Mouse (Mus musculus) spleen, adult 18-20 months (tissue): Measurements from ENCODE around the gene Gm12185.
"Not testable (repeated sequence)": the region's sequence is repeated elsewhere in the genome, so short reads cannot be mapped to it uniquely, and the experiment has no call there.

ENCODE experiments used
- DNase-seq, 2 experiments: peaks; one replicate each; pipeline ENCODE4 v3.0.0; 2022; ENCODE audit warnings: mixed read lengths in 2 of 2

Gene Gm12185

DNA sequence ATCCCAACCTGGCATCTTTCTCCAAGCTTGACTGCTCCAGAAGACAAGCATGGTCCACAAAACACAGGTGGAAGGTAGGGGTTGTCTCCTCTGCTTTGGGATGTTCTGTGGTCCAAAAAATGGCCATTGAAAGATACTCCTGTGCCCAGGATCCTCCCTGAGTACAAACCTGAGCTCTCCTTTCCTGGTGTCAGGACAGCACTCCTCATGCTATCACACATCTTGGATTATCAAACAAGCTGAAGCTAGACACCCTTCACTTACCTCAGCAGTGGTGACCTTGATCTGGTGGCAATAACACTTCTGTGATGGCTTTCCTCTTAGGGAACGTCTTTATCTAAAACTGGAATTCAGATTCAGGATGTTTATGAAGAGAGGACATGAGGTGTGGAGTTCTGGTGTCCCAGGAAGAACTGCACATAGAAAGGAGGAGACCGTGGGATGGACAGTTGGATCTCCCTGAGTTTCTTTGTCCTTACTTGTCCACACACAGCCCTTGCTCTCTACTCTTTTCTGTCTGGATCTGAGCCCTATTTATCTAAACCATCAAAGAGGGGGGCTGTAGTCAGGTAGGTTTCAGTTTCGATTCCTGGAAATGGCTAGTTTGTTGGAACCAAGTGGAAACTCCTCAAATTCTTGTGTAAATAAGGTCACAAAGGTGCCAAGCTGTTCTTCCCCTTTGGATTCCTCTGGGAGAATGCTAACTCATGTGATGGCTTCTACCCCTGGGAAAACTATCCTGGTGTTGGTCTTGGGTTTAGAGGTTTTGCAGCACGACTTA lies at the start of gene Gm12185:
Gene Gm12185 (minus strand): TSS at position 487 of the 781 bp plus-strand sequence.
- DNase-seq, result not testable (repeated sequence)

DNA sequence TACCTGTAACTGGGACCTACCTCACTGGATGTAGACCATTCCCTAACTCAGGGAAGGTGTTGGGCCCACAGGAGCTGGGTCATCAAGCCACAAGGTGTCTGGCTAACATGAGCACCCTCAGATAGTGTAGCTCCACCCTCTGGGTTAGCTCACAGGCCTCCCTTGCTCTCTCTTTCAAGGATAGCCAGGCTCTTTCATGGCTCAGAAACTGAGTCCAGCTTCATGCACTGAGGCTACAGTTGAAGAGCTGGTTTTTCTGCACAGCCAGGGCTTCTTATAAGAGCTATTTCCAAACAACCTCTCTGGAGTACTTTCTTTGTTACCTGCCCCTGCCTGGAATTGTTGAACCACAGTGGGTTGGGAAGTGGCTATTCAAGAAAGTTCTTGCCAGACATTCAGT lies 20.0 kb upstream of the Gm12185 start:
- DNase-seq, result not testable (repeated sequence)

DNA sequence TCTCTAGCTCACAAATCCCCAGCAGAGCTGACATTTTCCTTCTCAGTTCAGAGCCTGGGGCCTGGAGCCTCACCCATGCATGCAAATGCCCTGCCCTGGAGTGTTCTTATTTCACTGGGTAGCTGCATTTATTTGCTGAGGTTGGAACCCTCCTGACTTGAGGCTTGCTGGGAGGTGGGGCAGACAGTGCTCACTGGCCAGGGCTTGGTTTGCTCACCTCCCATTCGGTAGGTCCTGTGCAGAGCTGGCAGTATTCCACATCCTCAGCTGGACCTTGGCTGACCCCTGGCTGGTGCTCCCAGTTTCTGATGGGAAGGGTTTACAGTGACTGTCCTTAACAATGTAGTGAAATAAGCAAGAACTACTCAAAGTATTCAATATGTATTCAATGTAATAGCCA lies 14.8 kb upstream of the Gm12185 start:
- not testable (repeated sequence) for DNase-seq

DNA sequence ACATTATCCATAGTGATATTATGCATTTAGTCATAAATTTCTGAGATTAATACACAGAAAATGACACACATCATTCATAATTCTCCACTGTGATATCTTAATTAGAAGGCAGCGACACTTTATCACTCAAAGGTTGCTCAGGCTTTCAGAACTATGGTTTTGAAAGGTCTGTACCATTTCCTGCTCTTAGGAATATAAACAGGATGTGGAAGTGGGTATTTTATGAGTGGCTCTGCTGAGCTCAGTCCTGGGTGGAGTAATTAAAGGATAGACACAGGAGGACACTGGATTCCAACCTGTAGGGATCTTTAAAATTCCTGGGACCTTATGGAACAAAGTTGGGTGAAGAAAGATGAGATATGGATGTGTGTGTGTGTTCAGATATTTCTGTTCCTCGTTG lies 14.3 kb upstream of the Gm12185 start:
- not testable (repeated sequence) for DNase-seq

DNA sequence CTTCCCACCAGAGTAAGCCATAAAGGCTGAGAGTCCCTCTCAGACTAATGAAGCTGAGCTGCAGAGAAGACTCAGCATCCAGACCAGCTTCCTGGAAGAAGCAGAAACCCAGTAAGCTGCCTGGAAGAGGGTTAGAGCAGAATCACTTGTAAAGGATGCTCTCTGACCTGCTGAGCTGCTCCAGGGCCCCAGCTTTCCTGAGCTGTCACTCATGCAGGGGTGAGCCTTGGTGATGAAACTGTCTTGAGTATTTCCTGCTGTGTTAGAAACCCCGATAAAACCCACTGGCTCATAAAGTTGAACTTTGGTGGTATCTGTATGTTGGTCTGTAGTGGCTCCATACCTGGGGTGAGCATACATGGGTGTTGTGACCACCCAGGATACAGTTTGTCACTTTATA lies 8.4 kb upstream of the Gm12185 start:
- not testable (repeated sequence) for DNase-seq

DNA sequence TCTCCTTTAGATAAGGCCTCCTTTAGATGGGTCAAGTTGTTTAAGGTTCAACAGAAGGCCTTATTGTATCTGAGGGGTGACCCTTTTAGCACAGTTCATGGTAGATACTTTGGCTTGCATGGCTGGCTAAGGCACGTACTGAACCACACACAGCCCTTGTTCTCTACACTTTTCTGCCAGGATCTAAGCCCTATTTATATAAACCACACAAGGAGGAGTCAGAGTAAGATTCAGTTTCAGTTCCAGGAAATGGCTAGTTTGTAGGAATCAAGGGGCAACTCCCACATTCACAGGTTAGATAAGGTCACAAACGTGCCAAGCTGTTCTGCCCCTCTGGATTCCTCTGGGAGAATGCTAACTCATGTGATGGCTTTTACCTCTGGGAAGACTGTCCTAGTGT lies 2.0 kb upstream of the Gm12185 start, which contains the start of gene Tgtp1:
Gene Tgtp1 (minus strand): TSS at position 155 of the 400 bp plus-strand sequence.
- not testable (repeated sequence) for DNase-seq

DNA sequence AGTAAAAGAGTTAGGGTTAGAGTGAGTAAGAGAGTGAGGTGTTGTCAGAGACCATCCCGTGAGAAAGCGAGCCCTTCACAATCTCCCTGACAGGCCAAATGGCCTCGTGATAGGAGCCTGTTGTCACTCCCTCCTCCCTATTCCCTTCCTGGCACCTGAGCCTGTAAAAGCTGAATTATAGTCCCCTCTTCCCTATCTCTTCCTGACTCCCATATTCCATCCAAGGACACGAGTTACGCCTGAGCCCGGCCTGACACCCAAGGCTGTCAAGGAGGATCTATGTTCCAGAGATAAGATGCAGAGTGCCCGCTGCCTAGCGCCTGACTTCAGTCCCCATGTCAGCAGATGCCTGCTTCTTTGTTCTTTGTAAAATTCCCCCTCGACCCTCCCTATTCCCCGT lies 1.3 kb upstream of the Gm12185 start:
- DNase-seq, result not testable (repeated sequence)

DNA sequence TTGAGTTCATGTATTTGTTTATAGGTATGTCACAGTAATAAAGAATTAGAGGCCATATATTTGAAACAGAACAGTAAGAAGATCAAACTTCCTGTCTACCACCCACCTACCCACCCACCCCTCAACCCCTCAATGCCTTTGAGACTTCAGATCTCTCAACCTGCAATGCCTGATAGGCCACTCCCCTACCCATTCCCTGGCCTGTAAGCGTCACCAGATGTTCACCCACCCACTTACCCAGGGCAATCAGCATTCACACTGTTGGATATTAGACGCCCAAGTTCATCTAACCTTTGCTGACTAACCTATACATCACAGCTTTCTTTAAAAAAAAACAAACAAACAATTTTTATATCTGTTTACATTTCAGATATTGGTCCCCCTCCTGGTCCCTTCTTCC lies 2.0 kb downstream of the Gm12185 start:
- DNase-seq, result not testable (repeated sequence)

DNA sequence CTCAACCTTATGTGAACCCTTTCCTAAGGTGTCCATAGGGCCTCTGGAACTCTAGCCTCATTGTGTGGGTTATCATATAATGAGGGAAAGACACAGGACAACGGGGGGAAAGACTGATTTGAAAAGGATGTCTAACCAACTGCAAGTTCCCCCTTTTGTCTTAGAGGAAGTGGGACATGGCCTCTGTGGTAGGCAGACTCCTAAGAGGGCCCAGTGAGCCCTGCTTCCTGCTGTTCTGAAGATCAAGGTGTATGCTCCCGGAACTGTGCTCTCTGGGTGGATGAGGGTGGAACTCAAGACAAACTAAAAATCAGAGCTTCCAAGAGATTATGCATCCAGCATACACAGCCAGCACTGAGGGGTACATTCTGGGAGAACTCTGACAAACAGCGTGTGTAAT lies 3.8 kb downstream of the Gm12185 start:
- DNase-seq, result peak in 1 of 2 experiments; percentile 24

DNA sequence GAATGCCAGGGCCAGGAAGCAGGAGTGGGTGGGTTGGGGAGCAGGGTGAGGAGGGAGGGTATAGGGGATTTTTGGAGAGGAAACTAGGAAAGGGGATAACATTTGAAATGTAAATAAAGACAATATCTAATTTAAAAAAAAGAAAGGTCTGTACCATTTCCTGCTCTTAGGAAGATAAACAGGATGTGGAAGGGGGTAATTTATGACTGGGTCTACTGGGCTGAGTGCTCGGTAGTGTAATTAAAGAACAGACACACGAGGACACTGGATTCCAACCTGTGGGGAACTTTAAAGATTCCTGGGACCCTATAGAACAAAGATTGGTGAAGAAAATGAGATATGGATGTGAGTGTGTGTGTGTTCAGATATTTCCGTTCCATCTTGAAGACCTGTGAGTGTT lies 9.2 kb downstream of the Gm12185 start:
- DNase-seq, result not testable (repeated sequence)

DNA sequence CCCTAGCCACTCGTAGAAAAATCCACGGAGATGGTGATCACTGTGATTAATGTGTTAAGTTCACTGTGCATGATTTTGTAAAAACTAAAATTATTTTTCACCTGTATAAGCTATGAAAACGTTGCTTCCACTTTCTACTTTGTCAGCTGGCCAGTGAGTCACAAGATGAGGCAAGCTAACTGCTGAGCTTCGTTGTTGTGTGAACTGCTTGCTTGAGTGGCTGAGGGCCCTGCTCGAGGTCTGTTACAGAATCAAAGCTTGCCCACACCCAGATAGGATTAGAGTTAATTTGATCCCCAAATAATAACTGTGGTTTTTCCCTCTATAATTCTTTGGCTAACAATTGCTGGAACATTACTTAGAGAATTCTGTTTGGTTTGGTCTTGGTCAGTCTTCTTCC lies 12.0 kb downstream of the Gm12185 start:
- DNase-seq, result not testable (repeated sequence)

DNA sequence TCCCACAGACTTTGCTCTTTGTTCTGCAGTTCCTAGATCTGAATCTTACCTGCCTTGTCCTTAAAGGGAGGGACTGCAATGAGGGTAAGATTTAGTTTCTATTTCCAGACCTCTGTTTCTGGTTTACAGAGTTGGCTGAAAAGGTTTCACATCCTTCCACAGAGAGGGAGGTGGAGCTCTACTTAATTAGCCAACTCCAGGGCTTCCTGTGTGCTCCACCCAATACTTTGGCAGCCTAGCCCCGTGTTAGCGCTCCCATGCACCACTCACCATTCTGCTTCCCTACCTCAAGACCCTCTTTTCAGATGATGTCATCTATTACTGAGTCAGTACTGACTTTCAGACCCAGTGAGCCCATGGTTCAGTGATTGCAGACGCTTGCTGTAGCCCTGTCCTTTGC lies 12.8 kb downstream of the Gm12185 start, which contains the start of gene 9930111J21Rik1:
Gene 9930111J21Rik1 (minus strand): TSS at position 148 of the 400 bp plus-strand sequence.
- not testable (repeated sequence) for DNase-seq

DNA sequence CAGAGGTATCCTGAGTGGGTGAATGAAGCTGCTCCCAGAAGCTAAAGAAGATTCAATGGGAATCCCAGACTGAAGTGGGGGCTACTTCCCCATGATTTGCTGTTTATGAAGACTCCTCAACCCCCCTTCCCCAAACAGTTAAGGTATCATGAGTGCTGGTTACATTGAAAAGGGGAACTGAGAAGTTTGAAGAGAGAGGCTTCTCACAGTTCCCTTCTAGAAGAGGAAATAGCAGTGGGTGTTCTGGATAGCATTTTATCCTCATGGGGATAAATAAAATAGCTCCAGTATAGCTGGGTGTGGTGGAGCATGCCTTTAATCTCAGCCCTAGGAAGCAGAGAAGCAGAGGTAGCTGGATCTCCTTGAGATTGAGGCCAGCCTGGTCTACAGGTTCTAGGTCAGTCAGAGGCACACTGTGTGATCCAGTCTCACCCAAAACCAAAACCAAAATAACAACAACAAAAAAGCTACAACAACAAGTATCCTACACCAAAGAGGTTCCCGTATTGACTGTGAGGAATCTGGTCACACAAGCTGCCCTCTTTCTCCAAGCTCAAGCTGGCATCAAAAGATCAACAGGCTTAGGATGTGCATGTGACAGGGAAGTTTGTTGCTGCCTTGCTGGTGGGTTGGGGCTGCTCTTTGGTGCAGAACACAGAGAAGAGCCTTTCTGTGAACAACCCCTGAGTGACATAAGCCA lies 13.6 kb downstream of the Gm12185 start, which contains the start of gene Olfr56:
Gene Olfr56 (plus strand): TSS at position 650 of the 700 bp plus-strand sequence.
- not testable (repeated sequence) for DNase-seq

DNA sequence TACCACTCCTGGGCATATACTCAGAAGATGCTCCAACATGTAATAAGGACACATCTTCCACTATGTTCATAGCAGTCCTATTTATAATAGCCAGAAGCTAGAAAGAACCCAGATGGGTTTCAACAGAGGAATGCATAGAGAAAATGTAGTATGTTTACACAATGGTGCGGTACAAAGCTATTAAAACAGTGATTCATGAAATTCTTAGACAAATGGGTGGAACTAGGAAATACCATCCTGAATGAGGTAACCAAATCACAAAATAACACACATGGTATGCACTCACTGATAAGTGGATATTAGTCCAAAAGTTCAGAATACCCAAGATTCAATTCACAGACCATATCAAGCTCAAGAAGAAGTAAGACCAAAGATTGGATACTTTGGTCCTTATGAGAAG lies 17.3 kb downstream of the Gm12185 start:
- DNase-seq, result not testable (repeated sequence)

DNA sequence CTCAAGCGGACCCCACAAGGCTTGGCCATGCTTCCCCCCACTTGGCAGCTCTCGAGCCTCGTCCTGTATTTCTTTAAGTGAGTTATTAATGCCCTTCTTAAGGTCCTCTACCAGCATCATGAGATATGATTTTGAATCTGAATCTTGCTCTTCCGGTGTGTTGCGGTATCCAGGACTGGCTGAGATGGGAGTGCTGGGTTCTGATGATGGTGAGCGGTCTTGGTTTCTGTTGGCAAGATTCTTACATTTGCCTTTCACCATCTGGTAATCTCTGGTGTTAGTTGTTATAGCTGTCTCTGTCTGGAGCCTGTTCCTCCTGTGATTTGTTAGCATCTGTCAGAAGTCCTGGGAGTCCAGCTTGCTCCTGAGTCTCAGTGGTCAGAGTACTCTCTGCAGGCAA lies 45.9 kb downstream of the Gm12185 start, which contains the start of gene Psme2b:
Gene Psme2b (minus strand): TSS at position 101 of the 400 bp plus-strand sequence.
- DNase-seq, result not testable (repeated sequence)

DNA sequence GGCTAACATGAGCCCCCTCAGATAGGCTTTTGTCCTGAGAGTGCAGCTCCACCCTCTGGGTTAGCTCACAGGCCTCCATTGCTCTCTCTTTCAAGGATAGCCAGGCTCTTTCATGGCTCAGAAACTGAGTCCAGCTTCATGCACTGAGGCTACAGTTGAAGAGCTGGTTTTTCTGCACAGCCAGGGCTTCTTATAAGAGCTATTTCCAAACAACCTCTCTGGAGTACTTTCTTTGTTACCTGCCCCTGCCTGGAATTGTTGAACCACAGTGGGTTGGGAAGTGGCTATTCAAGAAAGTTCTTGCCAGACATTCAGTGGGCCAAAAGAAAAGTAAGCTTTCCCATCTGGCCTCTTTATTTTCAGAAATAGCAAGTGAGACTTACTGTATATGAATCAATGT lies 52.7 kb downstream of the Gm12185 start:
- DNase-seq, result not testable (repeated sequence)

DNA sequence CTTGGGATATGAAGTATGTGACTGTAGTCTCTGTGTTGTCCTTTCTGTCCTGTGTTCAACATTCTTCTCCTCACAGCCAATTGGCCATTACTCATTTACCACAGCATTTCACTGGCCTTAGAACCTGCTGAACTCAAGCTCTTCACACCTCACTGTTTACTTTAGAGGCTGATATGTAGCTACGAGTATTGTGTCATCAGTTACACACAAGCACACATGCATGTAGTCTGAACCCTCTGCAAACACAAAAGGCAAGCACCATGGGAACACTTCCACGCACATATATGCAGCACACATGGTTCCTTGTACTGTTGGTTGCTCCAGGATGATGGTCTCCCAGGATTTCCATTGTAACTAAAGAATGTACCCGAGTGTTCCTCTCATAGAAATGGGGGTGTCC lies 56.7 kb downstream of the Gm12185 start:
- DNase-seq, result not testable (repeated sequence)

DNA sequence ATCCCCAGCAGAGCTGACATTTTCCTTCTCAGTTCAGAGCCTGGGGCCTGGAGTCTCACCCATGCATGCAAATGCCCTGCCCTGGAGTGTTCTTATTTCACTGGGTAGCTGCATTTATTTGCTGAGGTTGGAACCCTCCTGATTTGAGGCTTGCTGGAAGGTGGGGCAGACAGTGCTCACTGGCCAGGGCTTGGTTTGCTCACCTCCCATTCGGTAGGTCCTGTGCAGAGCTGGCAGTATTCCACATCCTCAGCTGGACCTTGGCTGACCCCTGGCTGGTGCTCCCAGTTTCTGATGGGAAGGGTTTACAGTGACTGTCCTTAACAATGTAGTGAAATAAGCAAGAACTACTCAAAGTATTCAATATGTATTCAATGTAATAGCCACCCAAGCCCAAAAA lies 58.1 kb downstream of the Gm12185 start:
- not testable (repeated sequence) for DNase-seq

DNA sequence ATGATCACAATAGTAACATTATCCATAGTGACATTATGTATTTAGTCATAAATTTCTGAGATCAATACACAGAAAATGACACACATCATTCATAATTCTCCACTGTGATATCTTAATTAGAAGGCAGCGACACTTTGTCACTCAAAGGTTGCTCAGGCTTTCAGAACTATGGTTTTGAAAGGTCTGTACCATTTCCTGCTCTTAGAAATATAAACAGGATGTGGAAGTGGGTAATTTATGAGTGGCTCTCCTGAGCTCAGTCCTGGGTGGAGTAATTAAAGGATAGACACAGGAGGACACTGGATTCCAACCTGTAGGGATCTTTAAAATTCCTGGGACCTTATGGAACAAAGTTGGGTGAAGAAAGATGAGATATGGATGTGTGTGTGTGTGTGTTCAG lies 58.6 kb downstream of the Gm12185 start:
- DNase-seq, result not testable (repeated sequence)

DNA sequence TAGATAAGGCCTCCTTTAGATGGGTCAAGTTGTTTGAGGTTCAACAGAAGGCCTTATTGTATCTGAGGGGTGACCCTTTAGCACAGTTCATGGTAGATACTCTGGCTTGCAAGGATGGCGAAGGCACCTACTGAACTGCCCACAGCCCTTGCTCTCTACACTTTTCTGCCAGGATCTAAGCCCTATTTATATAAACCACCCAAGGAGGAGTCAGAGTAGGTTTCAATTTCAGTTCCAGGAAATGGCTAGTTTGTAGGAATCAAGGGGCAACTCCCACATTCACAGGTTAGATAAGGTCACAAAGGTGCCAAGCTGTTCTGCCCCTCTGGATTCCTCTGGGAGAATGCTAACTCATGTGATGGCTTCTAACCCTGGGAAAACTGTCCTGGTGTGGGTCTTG lies 64.0 kb downstream of the Gm12185 start:
- DNase-seq, result not testable (repeated sequence)

DNA sequence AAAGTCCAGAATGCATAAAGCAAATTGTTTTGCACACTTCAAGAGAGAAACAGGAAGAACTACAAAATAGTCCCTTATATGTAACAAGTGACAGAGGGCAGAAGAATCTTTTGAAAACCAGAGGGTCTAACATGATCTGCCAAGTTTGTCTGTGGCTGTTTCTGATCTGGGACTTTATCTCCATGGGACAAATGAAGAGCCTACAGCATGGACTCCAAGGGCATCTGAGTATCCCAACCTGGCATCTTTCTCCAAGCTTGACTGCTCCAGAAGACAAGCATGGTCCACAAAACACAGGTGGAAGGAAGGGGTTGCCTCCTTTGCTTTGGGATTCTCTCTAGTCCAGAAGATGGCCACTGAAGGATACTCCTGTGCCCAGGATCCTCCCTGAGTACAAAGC lies 65.6 kb downstream of the Gm12185 start:
- not testable (repeated sequence) for DNase-seq

DNA sequence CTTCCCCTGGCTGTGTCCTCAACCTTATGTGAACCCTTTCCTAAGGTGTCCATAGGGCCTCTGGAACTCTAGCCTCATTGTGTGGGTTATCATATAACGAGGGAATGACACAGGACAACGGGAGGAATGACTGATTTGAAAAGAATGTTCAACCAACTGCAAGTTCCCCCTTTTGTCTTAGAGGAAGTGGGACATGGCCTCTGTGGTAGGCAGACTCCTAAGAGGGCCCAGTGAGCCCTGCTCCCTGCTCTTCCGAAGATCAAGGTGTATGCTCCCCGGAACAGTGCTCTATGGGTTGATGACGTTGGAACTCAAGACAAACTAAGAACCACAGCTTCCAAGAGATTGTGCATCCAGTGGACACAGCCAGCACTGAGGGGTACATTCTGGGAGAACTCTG lies 68.2 kb downstream of the Gm12185 start:
- not testable (repeated sequence) for DNase-seq

DNA sequence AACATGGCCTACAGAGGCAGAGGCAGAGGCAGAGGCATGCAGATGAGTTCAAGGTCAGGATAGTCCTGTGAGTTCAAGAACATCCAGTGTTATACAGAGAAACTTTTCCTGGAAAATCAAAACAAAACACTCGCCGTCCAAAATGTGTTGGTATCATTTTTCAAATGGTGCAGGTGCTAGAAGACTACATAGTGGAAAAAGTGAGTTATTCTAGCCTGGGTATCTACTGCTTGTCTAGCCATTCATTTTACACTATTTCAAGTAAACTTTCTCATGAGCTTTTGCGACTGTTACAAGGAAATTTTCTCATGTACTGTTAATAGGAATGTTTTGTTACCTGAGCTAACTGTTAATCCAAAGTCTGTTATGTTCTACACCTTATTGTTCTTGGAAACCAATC lies 73.6 kb downstream of the Gm12185 start:
- DNase-seq, result no peak

DNA sequence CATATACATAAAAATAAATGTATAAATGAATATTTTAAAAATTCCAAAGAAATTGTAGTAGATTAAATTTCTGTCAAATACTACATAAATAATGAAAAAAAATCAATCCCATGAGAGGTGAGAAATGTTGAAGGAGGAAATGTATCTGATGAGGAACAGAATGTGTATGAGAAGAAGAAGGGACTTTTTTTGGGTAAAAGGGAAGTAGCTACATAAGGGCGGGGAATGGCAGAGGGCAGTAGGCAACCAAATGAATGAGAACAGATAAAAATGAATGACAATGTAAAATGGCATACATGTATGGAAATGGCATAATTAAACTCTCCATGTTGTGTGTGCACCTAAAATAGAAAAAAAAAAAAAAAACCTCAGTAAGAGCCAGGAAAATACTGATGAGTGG lies 78.4 kb downstream of the Gm12185 start:
- no peak for DNase-seq
